Comparison of ENCODE assay signal across 8 mouse cellular contexts in the genomic region with DNA sequence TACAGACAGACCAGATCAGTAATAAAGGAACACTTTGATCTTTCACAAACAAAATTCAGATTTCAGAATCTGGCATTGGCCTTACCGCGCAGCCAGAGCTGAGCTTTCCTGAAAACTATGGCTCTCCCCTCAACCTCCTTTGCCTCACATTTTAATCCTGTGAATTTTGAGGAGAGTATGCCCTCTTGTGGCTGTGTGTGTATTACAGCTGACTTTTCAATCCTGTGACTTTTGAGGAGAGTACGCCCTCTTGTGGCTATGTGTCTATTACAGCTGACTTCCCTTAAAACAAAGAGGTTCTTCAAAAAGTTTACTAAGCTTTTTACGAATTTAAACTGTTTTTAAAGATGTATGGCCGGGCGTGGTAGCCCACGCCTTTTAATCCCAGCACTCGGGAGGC. TPM values are rescaled to one million over a fixed set of nuclear protein-coding genes. Genes with fewer than 3 reads are reported as not detected.
DNase-seq lines count a peak whose midpoint lies in the region; ATAC-seq and TF ChIP-seq lines count a peak whose summit lies in the region.

No protein-coding gene starts in this region.

- H3K27me3 ChIP-seq in intestine, postnatal 0 days (replicated peaks; ENCODE audit: control insufficient read depth, insufficient read depth, low read length), result no peaks in the 10 kb centered on the region
- no peaks in the 10 kb centered on the region for H3K27me3 ChIP-seq in intestine, embryonic 15.5 days (replicated peaks)
- H3K27me3 ChIP-seq in embryonic facial prominence, embryonic 14.5 days (replicated peaks; ENCODE audit: control insufficient read depth, insufficient read depth, low read length), result no peaks in the 10 kb centered on the region
- no peaks in the 10 kb centered on the region for H3K27me3 ChIP-seq in hindbrain, postnatal 0 days (ENCODE audit: insufficient read depth, low read length)
- no peaks in the 10 kb centered on the region; the same call in 1 of the 2 replicates for H3K27me3 ChIP-seq in splenic B cell, adult 2 months (ENCODE audit: control insufficient read depth, insufficient read depth, low read length, poor library complexity, severe bottlenecking)

- TF ChIP-seq CTCF in intestine, postnatal 0 days (IDR thresholded peaks at IDR 0.05; ENCODE audit: low read depth), result peak; percentile 99
- TF ChIP-seq CTCF in hindbrain, postnatal 0 days (IDR thresholded peaks at IDR 0.05; ENCODE audit: low read depth), result peak; percentile 99

- no peaks in the 10 kb centered on the region for H3K9me3 ChIP-seq in intestine, postnatal 0 days (ENCODE audit: control insufficient read depth)
- no peaks in the 10 kb centered on the region for H3K9me3 ChIP-seq in intestine, embryonic 15.5 days
- no peaks in the 10 kb centered on the region for H3K9me3 ChIP-seq in embryonic facial prominence, embryonic 14.5 days (ENCODE audit: control insufficient read depth, low read length)
- H3K9me3 ChIP-seq in hindbrain, postnatal 0 days (ENCODE audit: low read length), result no peaks in the 10 kb centered on the region

- WGBS in intestine, postnatal 0 days, result 5% methylated on average over 8 of the region's 8 CpGs
- 9% methylated on average over 8 of the region's 8 CpGs for WGBS in intestine, embryonic 15.5 days
- 10% methylated on average over 8 of the region's 8 CpGs for WGBS in embryonic facial prominence, embryonic 14.5 days
- 8% methylated on average over 8 of the region's 8 CpGs for WGBS in hindbrain, postnatal 0 days

- H3K9ac ChIP-seq in intestine, postnatal 0 days (ENCODE audit: low read depth, low read length), result no peak overlapping the region
- H3K9ac ChIP-seq in intestine, embryonic 15.5 days, result no peak overlapping the region
- no peak overlapping the region for H3K9ac ChIP-seq in embryonic facial prominence, embryonic 14.5 days (ENCODE audit: low read depth, low read length)
- no peak overlapping the region for H3K9ac ChIP-seq in hindbrain, postnatal 0 days (replicated peaks; ENCODE audit: low read length)

- no peak overlapping the region for H3K4me3 ChIP-seq in intestine, postnatal 0 days (ENCODE audit: low read depth, low read length)
- H3K4me3 ChIP-seq in intestine, embryonic 15.5 days (replicated peaks), result no peak overlapping the region
- no peak overlapping the region for H3K4me3 ChIP-seq in embryonic facial prominence, embryonic 14.5 days (ENCODE audit: low read depth, low read length)
- H3K4me3 ChIP-seq in hindbrain, postnatal 0 days (ENCODE audit: low read length), result no peak overlapping the region

- DNase-seq in adrenal gland, postnatal 4 days (ENCODE audit: low spot score in 2 of 2), result peak; percentile 50 to 65
- peak; percentile 86 for DNase-seq in embryonic facial prominence, embryonic 14.5 days (ENCODE audit: low spot score)
- DNase-seq in hindbrain, postnatal 0 days (ENCODE audit: low spot score), result peak; percentile 94
- peak; percentile 90 for DNase-seq in left cerebral cortex, postnatal 14 days (ENCODE audit: low spot score in 2 of 2)
- peak; percentile 36 to 74 for DNase-seq in monocyte, adult 2 months (ENCODE audit: low read depth in 1 of 2, low spot score in 2 of 2)
- peak; percentile 92 for DNase-seq in splenic B cell, adult 2 months (ENCODE audit: low read depth, low spot score)

- peaks cover 2% of the 10 kb centered on the region; the same call in 1 of the 2 replicates for H3K4me1 ChIP-seq in intestine, postnatal 0 days (replicated peaks; ENCODE audit: control insufficient read depth, insufficient read depth, low read length)
- 0 out of 2 replicates have a peak, but pooled peaks cover 3% of the 10 kb centered on the region for H3K4me1 ChIP-seq in intestine, embryonic 15.5 days (replicated peaks)
- H3K4me1 ChIP-seq in embryonic facial prominence, embryonic 14.5 days (ENCODE audit: control insufficient read depth, insufficient read depth, low read length), result peaks cover 8% of the 10 kb centered on the region
- H3K4me1 ChIP-seq in hindbrain, postnatal 0 days (ENCODE audit: insufficient read depth, low read length), result no peaks in the 10 kb centered on the region

- H3K36me3 ChIP-seq in intestine, postnatal 0 days (ENCODE audit: control insufficient read depth, insufficient read depth), result peaks cover 4% of the 10 kb centered on the region; the same call in 1 of the 2 replicates
- no peaks in the 10 kb centered on the region for H3K36me3 ChIP-seq in intestine, embryonic 15.5 days
- peaks cover 8% of the 10 kb centered on the region; the same call in 1 of the 2 replicates for H3K36me3 ChIP-seq in embryonic facial prominence, embryonic 14.5 days (ENCODE audit: control insufficient read depth, insufficient read depth, low read length)
- no peaks in the 10 kb centered on the region; the same call in 1 of the 2 replicates for H3K36me3 ChIP-seq in hindbrain, postnatal 0 days (ENCODE audit: insufficient read depth, low read length)
- H3K36me3 ChIP-seq in splenic B cell, adult 2 months (ENCODE audit: control insufficient read depth, insufficient read depth, low read length, poor library complexity, severe bottlenecking), result no peaks in the 10 kb centered on the region

- H3K27ac ChIP-seq in intestine, postnatal 0 days (ENCODE audit: low read depth, low read length), result no peak overlapping the region
- H3K27ac ChIP-seq in intestine, embryonic 15.5 days, result no peak overlapping the region
- H3K27ac ChIP-seq in embryonic facial prominence, embryonic 14.5 days (replicated peaks; ENCODE audit: low read depth, low read length), result no peak overlapping the region
- H3K27ac ChIP-seq in hindbrain, postnatal 0 days, result no peak overlapping the region

- no peak overlapping the region for H3K4me2 ChIP-seq in intestine, postnatal 0 days (replicated peaks; ENCODE audit: low read depth)
- no peak overlapping the region for H3K4me2 ChIP-seq in intestine, embryonic 15.5 days (replicated peaks)
- H3K4me2 ChIP-seq in embryonic facial prominence, embryonic 14.5 days (ENCODE audit: low read depth, low read length), result no peak overlapping the region
- H3K4me2 ChIP-seq in hindbrain, postnatal 0 days (ENCODE audit: low read depth, low read length), result no peak overlapping the region

- no peak for ATAC-seq in intestine, postnatal 0 days
- no peak for ATAC-seq in intestine, embryonic 15.5 days
- ATAC-seq in embryonic facial prominence, embryonic 14.5 days (ENCODE audit: low read depth), result peak; percentile 42; the same call in 1 of the 2 replicates
- ATAC-seq in hindbrain, postnatal 0 days, result 0 out of 2 replicates have a peak, but pooled peaks have one; percentile 32

- intact Hi-C loops in left cerebral cortex, postnatal 14 days (cut with DNase I), result loop anchor here (1.0 to 10.0 kb wide), 3 partner anchors 61 to 356 kb away; no protein-coding TSS in a partner anchor

RNA-seq across cellular contexts. Expression of a gene that starts 3.4 kb away (rescaled TPM):
- 9.8 and 10.0 TPM in 2 replicates for polyA plus RNA-seq in intestine, postnatal 0 days (2015; fragmentation: Nextera tagmentation; extraction: Ambion mirVana)
- polyA plus RNA-seq in intestine, embryonic 15.5 days (2015; fragmentation: Nextera tagmentation; extraction: Ambion mirVana), result 8.5 and 9.8 TPM in 2 replicates
- 10 to 100 TPM in 1 of 2 experiments, 1 to 10 TPM in 1; 9.3 to 13.0 TPM for total RNA-seq in adrenal gland, postnatal 4 days (2021)
- polyA plus RNA-seq in embryonic facial prominence, embryonic 14.5 days (2014; fragmentation: Nextera tagmentation; extraction: Ambion mirVana), result 3.5 and 4.1 TPM in 2 replicates
- total RNA-seq in hindbrain, postnatal 0 days (2014; rRNA removed), result 1.2 and 1.4 TPM in 2 replicates
- 0.83 and 0.88 TPM in 2 replicates for polyA plus RNA-seq in hindbrain, postnatal 0 days (2015; fragmentation: Nextera tagmentation; extraction: Ambion mirVana)
- under 1 TPM; 0.51 to 0.72 TPM for total RNA-seq in left cerebral cortex, postnatal 14 days (2021)

RNA-seq across cellular contexts. Expression of a gene that starts 23.3 kb away (rescaled TPM):
- 62.3 and 64.5 TPM in 2 replicates for polyA plus RNA-seq in intestine, postnatal 0 days (2015; fragmentation: Nextera tagmentation; extraction: Ambion mirVana)
- polyA plus RNA-seq in intestine, embryonic 15.5 days (2015; fragmentation: Nextera tagmentation; extraction: Ambion mirVana), result 83.2 and 87.4 TPM in 2 replicates
- total RNA-seq in adrenal gland, postnatal 4 days (2021), result 10 to 100 TPM; 34.7 to 36.6 TPM
- 79.0 and 82.1 TPM in 2 replicates for polyA plus RNA-seq in embryonic facial prominence, embryonic 14.5 days (2014; fragmentation: Nextera tagmentation; extraction: Ambion mirVana)
- 22.9 and 29.5 TPM in 2 replicates for total RNA-seq in hindbrain, postnatal 0 days (2014; rRNA removed)
- 59.6 and 60.5 TPM in 2 replicates for polyA plus RNA-seq in hindbrain, postnatal 0 days (2015; fragmentation: Nextera tagmentation; extraction: Ambion mirVana)
- 10 to 100 TPM; 20.5 to 21.4 TPM for total RNA-seq in left cerebral cortex, postnatal 14 days (2021)

RNA-seq across cellular contexts. Expression of a gene that starts 37.1 kb away (rescaled TPM):
- polyA plus RNA-seq in intestine, postnatal 0 days (2015; fragmentation: Nextera tagmentation; extraction: Ambion mirVana), result 2.3 and 2.4 TPM in 2 replicates
- 5.9 and 6.1 TPM in 2 replicates for polyA plus RNA-seq in intestine, embryonic 15.5 days (2015; fragmentation: Nextera tagmentation; extraction: Ambion mirVana)
- total RNA-seq in adrenal gland, postnatal 4 days (2021), result 10 to 100 TPM in 1 of 2 experiments, 1 to 10 TPM in 1; 9.7 to 10.3 TPM
- polyA plus RNA-seq in embryonic facial prominence, embryonic 14.5 days (2014; fragmentation: Nextera tagmentation; extraction: Ambion mirVana), result 6.2 and 6.9 TPM in 2 replicates
- total RNA-seq in hindbrain, postnatal 0 days (2014; rRNA removed), result 132 and 149 TPM in 2 replicates
- 120 and 123 TPM in 2 replicates for polyA plus RNA-seq in hindbrain, postnatal 0 days (2015; fragmentation: Nextera tagmentation; extraction: Ambion mirVana)
- total RNA-seq in left cerebral cortex, postnatal 14 days (2021), result 10 to 100 TPM; 83.4 to 91.7 TPM

Comparison
In these comparisons a context has a peak if more than half of its experiments do, and no peak if none do; other contexts are left out.
1. ATAC-seq: peak in embryonic facial prominence, embryonic 14.5 days (single experiment) and hindbrain, postnatal 0 days (single experiment); none in intestine, postnatal 0 days (single experiment) and intestine, embryonic 15.5 days (single experiment).
2. RNA of a gene that starts 37.1 kb away (polyA plus RNA-seq): 120 to 123 TPM in hindbrain, postnatal 0 days; 6.2 to 6.9 TPM in embryonic facial prominence, embryonic 14.5 days, 5.9 to 6.1 TPM in intestine, embryonic 15.5 days and 2.3 to 2.4 TPM in intestine, postnatal 0 days; every median in the first group is over 10 times any median in the second.
3. Peak in every context shown above with its lines, with median percentiles within 50 percentile points of each other: DNase-seq.